Mouse (Mus musculus) forebrain, embryonic 11.5 days (tissue): ENCODE measurements around the gene Rai14. TPM values are rescaled to one million over a fixed set of nuclear protein-coding genes. Genes with fewer than 3 reads are reported as not detected.

ENCODE experiments used
- ATAC-seq: fragments of 200-750 bp; cut with Nextera tagmentation; replicated peaks from 2 replicates; pipeline ENCODE4 v1.8.0; 2017; ENCODE audit warnings: moderate TSS enrichment; ENCODE audit not compliant: low FRiP score
- DNase-seq: peaks from one replicate; pipeline ENCODE4 v3.0.0-alpha.2; 2017; ENCODE audit warnings: low spot score
- H3K27ac ChIP-seq: fragments of 300-500 bp; sonication (generic); 2 replicates; pipeline ENCODE4 v1.5.1; 2014; ENCODE audit warnings: low read depth, low read length
- H3K27me3 ChIP-seq: fragments of 300-500 bp; sonication (generic); 2 replicates; pipeline ENCODE4 v1.6.1; 2014; ENCODE audit warnings: mild to moderate bottlenecking, low read length, mixed read lengths; ENCODE audit not compliant: control insufficient read depth, insufficient read depth
- H3K36me3 ChIP-seq: fragments of 300-500 bp; sonication (generic); 2 replicates; pipeline ENCODE4 v1.6.1; 2014; ENCODE audit warnings: mild to moderate bottlenecking, low read length, moderate library complexity, mixed read lengths; ENCODE audit not compliant: control insufficient read depth, insufficient read depth
- H3K4me1 ChIP-seq: fragments of 300-500 bp; sonication (generic); replicated peaks from 2 replicates; pipeline ENCODE4 v1.6.1; 2014; ENCODE audit warnings: low read length, mixed read lengths; ENCODE audit not compliant: control insufficient read depth, insufficient read depth
- H3K4me2 ChIP-seq: fragments of 300-500 bp; sonication (generic); 2 replicates; pipeline ENCODE4 v1.6.1; 2014; ENCODE audit warnings: low read depth, mild to moderate bottlenecking, low read length, moderate library complexity, mixed read lengths; ENCODE audit not compliant: severe bottlenecking
- H3K4me3 ChIP-seq: fragments of 300-500 bp; sonication (generic); 2 replicates; pipeline ENCODE4 v1.5.1; 2014; ENCODE audit warnings: low read depth, low read length
- H3K9ac ChIP-seq: fragments of 300-500 bp; sonication (generic); 2 replicates; pipeline ENCODE4 v1.6.1; 2014; ENCODE audit warnings: low read length
- H3K9me3 ChIP-seq: fragments of 300-500 bp; sonication (generic); 2 replicates; pipeline ENCODE4 v1.6.1; 2016; ENCODE audit warnings: low read length, mixed read lengths; ENCODE audit not compliant: control insufficient read depth
- WGBS: fragments of 180-500 bp; shearing (Covaris S2); extraction: QIAGEN DNeasy Blood & Tissue Kit; methylation state at CpG from one replicate; pipeline ENCODE4 v1.1.7; 2014; 5-methylcytosine and 5-hydroxymethylcytosine counted together
- polyA plus RNA-seq: library from polyadenylated mRNA; unstranded; fragments of >200 nt; fragmentation: Nextera tagmentation; extraction: Ambion mirVana; gene quantifications from 2 replicates; pipeline ENCODE4 v1.2.1, GENCODE M21; 2014

The Rai14 gene
- polyA plus RNA-seq: 58.2 and 61.5 TPM in 2 replicates

DNA sequence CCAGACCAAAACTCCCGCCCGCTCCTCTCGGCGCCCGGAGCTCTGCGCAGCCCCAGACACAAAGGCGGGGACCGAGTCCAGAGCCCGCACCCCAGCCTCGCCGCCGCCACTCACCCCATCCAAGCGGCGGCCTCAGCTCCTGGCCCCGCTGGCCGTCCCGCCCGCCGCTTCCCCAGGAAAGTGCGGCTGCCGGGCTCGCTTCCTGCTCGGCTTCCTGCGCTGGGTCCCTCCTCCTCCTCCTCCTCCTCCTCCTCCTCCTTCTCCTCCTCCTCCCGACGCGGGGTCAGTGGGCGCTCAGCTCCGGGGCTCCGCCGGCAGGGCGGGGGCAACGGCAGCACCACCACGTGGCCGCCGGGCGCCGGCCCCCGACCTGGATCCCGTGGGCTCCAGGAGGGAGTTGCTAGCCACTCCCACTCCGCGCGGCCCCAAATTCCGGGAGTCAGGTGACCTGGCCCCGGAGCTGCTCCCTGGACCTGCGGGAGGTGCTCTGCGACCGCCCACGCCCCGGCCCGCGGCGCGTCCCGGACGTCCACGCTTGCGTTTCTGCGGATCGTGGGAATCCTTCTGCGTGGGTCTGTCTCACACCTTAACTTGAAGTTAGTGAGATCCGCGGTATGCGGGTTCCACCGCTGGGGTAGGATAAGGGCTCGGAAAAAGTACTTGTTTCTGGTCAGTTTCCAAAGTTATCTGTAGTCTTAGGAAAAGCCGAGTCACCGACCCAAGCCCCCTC, at the start of gene Rai14:
Gene Rai14, minus strand, starts transcription at position 216 of the 730 bp plus-strand sequence.
- peak within 1 kb of the TSS; percentile 90 for H3K9ac ChIP-seq
- peak within 1 kb of the TSS; percentile 68 for H3K4me2 ChIP-seq
- no peaks in the 10 kb centered on the region; the same call in 1 of the 2 replicates for H3K9me3 ChIP-seq
- under 1% methylated on average over 53 of the region's 68 CpGs for WGBS
- peaks cover 2% of the 10 kb centered on the region; the same call in 1 of the 2 replicates for H3K4me1 ChIP-seq
- H3K27ac ChIP-seq: peak within 1 kb of the TSS; percentile 69
- ATAC-seq (peak; percentile 86), DNase-seq (peak; percentile 88)
- peak within 1 kb of the TSS; percentile 86 for H3K4me3 ChIP-seq
- no peaks in the 10 kb centered on the region for H3K27me3 ChIP-seq
- no peaks in the 10 kb centered on the region for H3K36me3 ChIP-seq

- DNase-seq: no peak
- WGBS: 91% methylated on average over 6 of the region's 6 CpGs
- no peak overlapping the region for H3K9ac ChIP-seq
These were observed 47.0 kb upstream of the Rai14 start for GRCm38 (mm10) chr15:10761441-10761840.

GRCm38 (mm10) chr15:10760006-10760405, 45.6 kb upstream of the Rai14 start:
- ATAC-seq: no peak
- WGBS: 90% methylated on average over 12 of the region's 12 CpGs
- H3K36me3 ChIP-seq: no peaks in the 10 kb centered on the region
- no peak overlapping the region for H3K4me2 ChIP-seq
- H3K4me1 ChIP-seq: no peaks in the 10 kb centered on the region
- no peaks in the 10 kb centered on the region for H3K27me3 ChIP-seq
- no peaks in the 10 kb centered on the region for H3K9me3 ChIP-seq
- H3K9ac ChIP-seq: no peak overlapping the region
- no peak overlapping the region for H3K4me3 ChIP-seq
- no peak for DNase-seq
- no peak overlapping the region for H3K27ac ChIP-seq

More at GRCm38 (mm10) chr15:10761441-10761840, 47.0 kb upstream of the Rai14 start:
- Histone ChIP-seq H3K9me3 (no peaks in the 10 kb centered on the region), H3K4me2 (no peak overlapping the region), H3K36me3 (no peaks in the 10 kb centered on the region), H3K27me3 (no peaks in the 10 kb centered on the region), H3K27ac (no peak overlapping the region), H3K4me3 (no peak overlapping the region), H3K4me1 (no peaks in the 10 kb centered on the region)
- ATAC-seq: no peak

- Histone ChIP-seq H3K9ac (no peak overlapping the region), H3K4me2 (no peak overlapping the region), H3K36me3 (no peaks in the 10 kb centered on the region), H3K4me3 (no peak overlapping the region), H3K4me1 (no peaks in the 10 kb centered on the region), H3K9me3 (no peaks in the 10 kb centered on the region), H3K27me3 (no peaks in the 10 kb centered on the region), H3K27ac (no peak overlapping the region)
- ATAC-seq: no peak
- WGBS: 86% methylated on average over 4 of the region's 4 CpGs
- DNase-seq: no peak
These were observed 45.0 kb upstream of the Rai14 start for GRCm38 (mm10) chr15:10759440-10759839.

DNA sequence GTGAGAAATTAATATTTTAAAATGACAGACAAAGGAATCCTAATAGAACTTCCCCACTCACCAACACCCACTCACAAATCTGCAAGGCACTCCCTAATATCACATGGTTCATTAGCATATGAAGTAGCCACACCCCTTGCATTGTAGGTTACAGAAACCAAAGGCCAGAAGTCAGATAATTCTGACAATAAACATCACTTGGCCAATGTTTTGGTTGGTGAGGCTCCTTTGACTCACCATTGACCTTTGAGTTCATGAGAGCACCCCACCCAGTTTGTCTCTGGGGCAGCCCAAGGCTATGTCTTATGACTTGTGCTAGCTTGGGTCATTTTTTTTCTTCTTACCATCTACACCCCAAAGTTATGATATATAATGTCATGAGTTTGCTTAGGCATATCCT, 44.4 kb upstream of the Rai14 start:
- Histone ChIP-seq H3K4me2 (no peak overlapping the region), H3K4me1 (no peaks in the 10 kb centered on the region), H3K9me3 (no peaks in the 10 kb centered on the region), H3K27me3 (no peaks in the 10 kb centered on the region), H3K36me3 (no peaks in the 10 kb centered on the region), H3K4me3 (no peak overlapping the region), H3K27ac (no peak overlapping the region), H3K9ac (no peak overlapping the region)
- DNase-seq (no peak), ATAC-seq (no peak)

GRCm38 (mm10) chr15:10751141-10751540, 36.7 kb upstream of the Rai14 start:
- no peaks in the 10 kb centered on the region for H3K36me3 ChIP-seq
- no peak overlapping the region for H3K27ac ChIP-seq
- H3K9ac ChIP-seq: no peak overlapping the region
- no peaks in the 10 kb centered on the region for H3K9me3 ChIP-seq
- no peak overlapping the region for H3K4me2 ChIP-seq
- no peak overlapping the region for H3K4me3 ChIP-seq
- ATAC-seq: no peak
- 90% methylated on average over 2 of the region's 2 CpGs for WGBS
- peaks cover 2% of the 10 kb centered on the region; the same call in 1 of the 2 replicates for H3K4me1 ChIP-seq
- no peak for DNase-seq
- H3K27me3 ChIP-seq: no peaks in the 10 kb centered on the region

GRCm38 (mm10) chr15:10750339-10750738, 35.9 kb upstream of the Rai14 start:
- Histone ChIP-seq H3K9ac (no peak overlapping the region), H3K27ac (no peak overlapping the region), H3K27me3 (no peaks in the 10 kb centered on the region), H3K36me3 (no peaks in the 10 kb centered on the region), H3K9me3 (no peaks in the 10 kb centered on the region), H3K4me3 (no peak overlapping the region), H3K4me1 (peaks cover 2% of the 10 kb centered on the region; the same call in 1 of the 2 replicates), H3K4me2 (no peak overlapping the region)
- ATAC-seq (no peak), DNase-seq (no peak)
- 90% methylated on average over 2 of the region's 2 CpGs for WGBS

DNA sequence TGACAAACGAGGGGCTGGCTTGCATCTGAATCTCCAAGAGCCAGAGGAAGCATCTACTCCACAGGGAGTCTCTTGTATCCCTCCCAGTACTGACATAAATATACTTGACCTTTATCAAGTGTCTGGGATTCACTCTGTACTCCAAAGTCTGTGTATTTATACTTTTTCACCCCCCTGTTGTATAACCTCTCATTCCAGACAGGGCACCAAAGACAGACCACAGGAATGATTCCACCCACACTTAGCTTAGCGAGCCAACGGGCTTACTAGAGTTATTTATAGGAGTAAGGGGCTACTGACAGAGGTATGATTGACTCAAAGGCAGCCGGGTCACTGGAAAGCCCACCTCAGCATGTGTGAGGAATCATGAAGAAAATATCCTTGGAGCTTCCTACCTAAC, 35.3 kb upstream of the Rai14 start:
- DNase-seq (no peak), ATAC-seq (no peak)
- Histone ChIP-seq H3K4me2 (no peak overlapping the region), H3K9ac (no peak overlapping the region), H3K27me3 (no peaks in the 10 kb centered on the region), H3K4me1 (peaks cover 2% of the 10 kb centered on the region; the same call in 1 of the 2 replicates), H3K4me3 (no peak overlapping the region), H3K36me3 (no peaks in the 10 kb centered on the region), H3K9me3 (no peaks in the 10 kb centered on the region), H3K27ac (no peak overlapping the region)
- 87% methylated on average over 4 of the region's 4 CpGs for WGBS

DNA sequence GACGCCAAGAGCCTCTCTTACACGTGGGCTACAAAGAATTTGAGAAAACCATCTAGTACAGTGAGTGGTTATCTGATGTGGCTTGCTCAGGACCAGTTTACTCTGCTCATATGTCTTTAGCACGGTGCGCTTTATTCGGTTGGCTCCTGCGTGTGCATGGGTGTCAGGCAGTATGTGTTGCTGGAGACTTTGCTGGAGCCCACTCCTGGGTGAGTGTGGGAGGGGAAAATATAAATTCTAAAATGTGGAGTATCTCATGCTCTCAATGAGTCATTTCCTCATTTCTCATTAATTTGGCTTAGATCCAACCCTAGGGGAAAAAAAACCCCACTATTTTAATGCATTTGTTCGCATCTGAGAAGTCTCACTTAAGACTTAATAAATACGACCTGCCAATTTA, 33.2 kb upstream of the Rai14 start:
- peak overlapping the region; percentile 32; the same call in 1 of the 2 replicates for H3K27ac ChIP-seq
- H3K36me3 ChIP-seq: no peaks in the 10 kb centered on the region
- H3K4me1 ChIP-seq: peaks cover 2% of the 10 kb centered on the region; the same call in 1 of the 2 replicates
- no peaks in the 10 kb centered on the region for H3K27me3 ChIP-seq
- 67% methylated on average over 8 of the region's 8 CpGs for WGBS
- peak; percentile 74 for ATAC-seq
- H3K4me2 ChIP-seq: no peak overlapping the region
- no peak overlapping the region for H3K9ac ChIP-seq
- DNase-seq: no peak
- no peak overlapping the region for H3K4me3 ChIP-seq
- no peaks in the 10 kb centered on the region for H3K9me3 ChIP-seq
